Mouse (Mus musculus): Measurements from ENCODE around the gene Dvl3. TPM values are rescaled to one million over a fixed set of nuclear protein-coding genes. Genes with fewer than 3 reads are reported as not detected.
A peak's percentile ranks its signal among the peaks of the same experiment; 100 is the strongest.

The Dvl3 gene
- polyA plus RNA-seq (2014; fragmentation: Nextera tagmentation; extraction: Ambion mirVana), result 32.2 and 34.8 TPM in 2 replicates

- H3K9me3 ChIP-seq (replicated peaks; ENCODE audit: control insufficient read depth, low read length), result no peaks in the 10 kb centered on the region
- no peaks in the 10 kb centered on the region for H3K27me3 ChIP-seq (ENCODE audit: control insufficient read depth, insufficient read depth, low read length)
- H3K4me1 ChIP-seq (ENCODE audit: control insufficient read depth, insufficient read depth, low read length), result peaks cover 14% of the 10 kb centered on the region
- peak within 1 kb of the TSS; percentile 83 for H3K4me2 ChIP-seq
- H3K27ac ChIP-seq (ENCODE audit: low read depth, low read length), result peak within 1 kb of the TSS; percentile 88
- ATAC-seq (replicated peaks; ENCODE audit: insufficient number of reproducible peaks, low FRiP score, low TSS enrichment), result peak; percentile 95
- peak within 1 kb of the TSS; percentile 95 for H3K4me3 ChIP-seq (ENCODE audit: low read depth, low read length)
- H3K36me3 ChIP-seq (ENCODE audit: control insufficient read depth, insufficient read depth, low read length), result peaks cover 11% of the 10 kb centered on the region; the same call in 1 of the 2 replicates
- WGBS (ENCODE audit: insufficient replicate concordance), result 0% methylated on average over 42 of the region's 55 CpGs
- H3K9ac ChIP-seq (ENCODE audit: low read depth, low read length), result peak within 1 kb of the TSS; percentile 99
These were observed at the start of gene Dvl3 for GRCm38 (mm10) chr16:20516726-20517201. Gene Dvl3, plus strand, starts transcription at chr16:20516982.

GRCm38 (mm10) chr16:20470981-20471380, 45.8 kb upstream of the Dvl3 start:
- no peak overlapping the region for H3K4me3 ChIP-seq (ENCODE audit: low read depth, low read length)
- H3K4me1 ChIP-seq (ENCODE audit: control insufficient read depth, insufficient read depth, low read length), result no peaks in the 10 kb centered on the region
- H3K36me3 ChIP-seq (ENCODE audit: control insufficient read depth, insufficient read depth, low read length), result no peaks in the 10 kb centered on the region
- no peaks in the 10 kb centered on the region for H3K27me3 ChIP-seq (ENCODE audit: control insufficient read depth, insufficient read depth, low read length)
- no peak overlapping the region for H3K9ac ChIP-seq (ENCODE audit: low read depth, low read length)
- no peak for ATAC-seq (replicated peaks; ENCODE audit: insufficient number of reproducible peaks, low FRiP score, low TSS enrichment)
- no peak overlapping the region for H3K4me2 ChIP-seq
- no peak overlapping the region for H3K27ac ChIP-seq (ENCODE audit: low read depth, low read length)
- H3K9me3 ChIP-seq (replicated peaks; ENCODE audit: control insufficient read depth, low read length), result no peaks in the 10 kb centered on the region
- 86% methylated on average over 2 of the region's 2 CpGs for WGBS (ENCODE audit: insufficient replicate concordance)

GRCm38 (mm10) chr16:20471686-20472085, 45.1 kb upstream of the Dvl3 start:
- H3K9me3 ChIP-seq (replicated peaks; ENCODE audit: control insufficient read depth, low read length), result no peaks in the 10 kb centered on the region
- no peak overlapping the region for H3K4me2 ChIP-seq
- H3K36me3 ChIP-seq (ENCODE audit: control insufficient read depth, insufficient read depth, low read length), result no peaks in the 10 kb centered on the region
- no peak overlapping the region for H3K9ac ChIP-seq (ENCODE audit: low read depth, low read length)
- no peak overlapping the region for H3K4me3 ChIP-seq (ENCODE audit: low read depth, low read length)
- H3K27ac ChIP-seq (ENCODE audit: low read depth, low read length), result no peak overlapping the region
- ATAC-seq (replicated peaks; ENCODE audit: insufficient number of reproducible peaks, low FRiP score, low TSS enrichment), result no peak
- H3K27me3 ChIP-seq (ENCODE audit: control insufficient read depth, insufficient read depth, low read length), result no peaks in the 10 kb centered on the region
- 61% methylated on average over 1 of the region's 1 CpGs for WGBS (ENCODE audit: insufficient replicate concordance)
- peaks cover 4% of the 10 kb centered on the region for H3K4me1 ChIP-seq (ENCODE audit: control insufficient read depth, insufficient read depth, low read length)

GRCm38 (mm10) chr16:20473748-20474147, 43.0 kb upstream of the Dvl3 start:
- no peaks in the 10 kb centered on the region for H3K36me3 ChIP-seq (ENCODE audit: control insufficient read depth, insufficient read depth, low read length)
- no peaks in the 10 kb centered on the region for H3K27me3 ChIP-seq (ENCODE audit: control insufficient read depth, insufficient read depth, low read length)
- no peak overlapping the region for H3K27ac ChIP-seq (ENCODE audit: low read depth, low read length)
- H3K9me3 ChIP-seq (replicated peaks; ENCODE audit: control insufficient read depth, low read length), result no peaks in the 10 kb centered on the region
- H3K4me1 ChIP-seq (ENCODE audit: control insufficient read depth, insufficient read depth, low read length), result peaks cover 12% of the 10 kb centered on the region
- H3K4me2 ChIP-seq, result no peak overlapping the region
- 91% methylated on average over 1 of the region's 1 CpGs for WGBS (ENCODE audit: insufficient replicate concordance)
- H3K4me3 ChIP-seq (ENCODE audit: low read depth, low read length), result no peak overlapping the region
- no peak for ATAC-seq (replicated peaks; ENCODE audit: insufficient number of reproducible peaks, low FRiP score, low TSS enrichment)
- no peak overlapping the region for H3K9ac ChIP-seq (ENCODE audit: low read depth, low read length)

- no peak for ATAC-seq (replicated peaks; ENCODE audit: insufficient number of reproducible peaks, low FRiP score, low TSS enrichment)
These were observed 42.6 kb upstream of the Dvl3 start for GRCm38 (mm10) chr16:20474211-20474610.

GRCm38 (mm10) chr16:20474786-20475185, 42.0 kb upstream of the Dvl3 start:
- Histone ChIP-seq H3K27me3 (ENCODE audit: control insufficient read depth, insufficient read depth, low read length) (no peaks in the 10 kb centered on the region), H3K9me3 (replicated peaks; ENCODE audit: control insufficient read depth, low read length) (no peaks in the 10 kb centered on the region; the same call in 1 of the 2 replicates), H3K4me3 (ENCODE audit: low read depth, low read length) (no peak overlapping the region), H3K27ac (ENCODE audit: low read depth, low read length) (no peak overlapping the region), H3K4me1 (ENCODE audit: control insufficient read depth, insufficient read depth, low read length) (peaks cover 12% of the 10 kb centered on the region), H3K4me2 (no peak overlapping the region), H3K36me3 (ENCODE audit: control insufficient read depth, insufficient read depth, low read length) (no peaks in the 10 kb centered on the region), H3K9ac (ENCODE audit: low read depth, low read length) (no peak overlapping the region)
- no peak for ATAC-seq (replicated peaks; ENCODE audit: insufficient number of reproducible peaks, low FRiP score, low TSS enrichment)
- 81% methylated on average over 6 of the region's 6 CpGs for WGBS (ENCODE audit: insufficient replicate concordance)

More at GRCm38 (mm10) chr16:20474211-20474610, 42.6 kb upstream of the Dvl3 start:
- Histone ChIP-seq H3K4me2 (no peak overlapping the region), H3K27ac (ENCODE audit: low read depth, low read length) (no peak overlapping the region), H3K27me3 (ENCODE audit: control insufficient read depth, insufficient read depth, low read length) (no peaks in the 10 kb centered on the region), H3K9ac (ENCODE audit: low read depth, low read length) (no peak overlapping the region), H3K4me1 (ENCODE audit: control insufficient read depth, insufficient read depth, low read length) (peaks cover 12% of the 10 kb centered on the region), H3K36me3 (ENCODE audit: control insufficient read depth, insufficient read depth, low read length) (no peaks in the 10 kb centered on the region), H3K4me3 (ENCODE audit: low read depth, low read length) (no peak overlapping the region), H3K9me3 (replicated peaks; ENCODE audit: control insufficient read depth, low read length) (no peaks in the 10 kb centered on the region; the same call in 1 of the 2 replicates)
- 77% methylated on average over 8 of the region's 8 CpGs for WGBS (ENCODE audit: insufficient replicate concordance)

GRCm38 (mm10) chr16:20475335-20475734, 41.4 kb upstream of the Dvl3 start:
- 96% methylated on average over 1 of the region's 1 CpGs for WGBS (ENCODE audit: insufficient replicate concordance)
- H3K27ac ChIP-seq (ENCODE audit: low read depth, low read length), result no peak overlapping the region
- ATAC-seq (replicated peaks; ENCODE audit: insufficient number of reproducible peaks, low FRiP score, low TSS enrichment), result no peak
- no peak overlapping the region for H3K4me3 ChIP-seq (ENCODE audit: low read depth, low read length)
- H3K9ac ChIP-seq (ENCODE audit: low read depth, low read length), result no peak overlapping the region
- no peaks in the 10 kb centered on the region; the same call in 1 of the 2 replicates for H3K9me3 ChIP-seq (replicated peaks; ENCODE audit: control insufficient read depth, low read length)
- no peaks in the 10 kb centered on the region for H3K36me3 ChIP-seq (ENCODE audit: control insufficient read depth, insufficient read depth, low read length)
- peaks cover 12% of the 10 kb centered on the region for H3K4me1 ChIP-seq (ENCODE audit: control insufficient read depth, insufficient read depth, low read length)
- H3K4me2 ChIP-seq, result no peak overlapping the region
- H3K27me3 ChIP-seq (ENCODE audit: control insufficient read depth, insufficient read depth, low read length), result no peaks in the 10 kb centered on the region

- no peaks in the 10 kb centered on the region; the same call in 1 of the 2 replicates for H3K9me3 ChIP-seq (replicated peaks; ENCODE audit: control insufficient read depth, low read length)
- H3K9ac ChIP-seq (ENCODE audit: low read depth, low read length), result peak overlapping the region; percentile 28; the same call in 1 of the 2 replicates
- no peak overlapping the region for H3K4me3 ChIP-seq (ENCODE audit: low read depth, low read length)
- no peaks in the 10 kb centered on the region for H3K36me3 ChIP-seq (ENCODE audit: control insufficient read depth, insufficient read depth, low read length)
- WGBS (ENCODE audit: insufficient replicate concordance), result 0% methylated on average over 1 of the region's 1 CpGs
- H3K27ac ChIP-seq (ENCODE audit: low read depth, low read length), result peak overlapping the region; percentile 87
- ATAC-seq (replicated peaks; ENCODE audit: insufficient number of reproducible peaks, low FRiP score, low TSS enrichment), result peak; percentile 85
- H3K27me3 ChIP-seq (ENCODE audit: control insufficient read depth, insufficient read depth, low read length), result no peaks in the 10 kb centered on the region
- no peak overlapping the region for H3K4me2 ChIP-seq
- peaks cover 12% of the 10 kb centered on the region for H3K4me1 ChIP-seq (ENCODE audit: control insufficient read depth, insufficient read depth, low read length)
These were observed 39.9 kb upstream of the Dvl3 start for GRCm38 (mm10) chr16:20476857-20477256.

- no peaks in the 10 kb centered on the region; the same call in 1 of the 2 replicates for H3K9me3 ChIP-seq (replicated peaks; ENCODE audit: control insufficient read depth, low read length)
- H3K36me3 ChIP-seq (ENCODE audit: control insufficient read depth, insufficient read depth, low read length), result no peaks in the 10 kb centered on the region
- WGBS (ENCODE audit: insufficient replicate concordance), result 12% methylated on average over 3 of the region's 3 CpGs
- no peak overlapping the region for H3K4me3 ChIP-seq (ENCODE audit: low read depth, low read length)
- H3K4me1 ChIP-seq (ENCODE audit: control insufficient read depth, insufficient read depth, low read length), result peaks cover 12% of the 10 kb centered on the region
- H3K4me2 ChIP-seq, result no peak overlapping the region
- peak; percentile 60 for ATAC-seq (replicated peaks; ENCODE audit: insufficient number of reproducible peaks, low FRiP score, low TSS enrichment)
- peak overlapping the region; percentile 87 for H3K27ac ChIP-seq (ENCODE audit: low read depth, low read length)
- peak overlapping the region; percentile 28; the same call in 1 of the 2 replicates for H3K9ac ChIP-seq (ENCODE audit: low read depth, low read length)
- H3K27me3 ChIP-seq (ENCODE audit: control insufficient read depth, insufficient read depth, low read length), result no peaks in the 10 kb centered on the region
These were observed 39.5 kb upstream of the Dvl3 start for GRCm38 (mm10) chr16:20477270-20477669.

Measured in heart, embryonic 11.5 days (tissue).